Mouse (Mus musculus): Measurements from ENCODE around the gene Tmem121. TPM values are rescaled to one million over a fixed set of nuclear protein-coding genes. Genes with fewer than 3 reads are reported as not detected.
"Not testable (repeated sequence)": the region's sequence is repeated elsewhere in the genome, so short reads cannot be mapped to it uniquely, and the experiment has no call there.

Gene Tmem121
- total RNA-seq, 2 experiments from 2014 or later, result 4.8 to 7.3 TPM

DNA sequence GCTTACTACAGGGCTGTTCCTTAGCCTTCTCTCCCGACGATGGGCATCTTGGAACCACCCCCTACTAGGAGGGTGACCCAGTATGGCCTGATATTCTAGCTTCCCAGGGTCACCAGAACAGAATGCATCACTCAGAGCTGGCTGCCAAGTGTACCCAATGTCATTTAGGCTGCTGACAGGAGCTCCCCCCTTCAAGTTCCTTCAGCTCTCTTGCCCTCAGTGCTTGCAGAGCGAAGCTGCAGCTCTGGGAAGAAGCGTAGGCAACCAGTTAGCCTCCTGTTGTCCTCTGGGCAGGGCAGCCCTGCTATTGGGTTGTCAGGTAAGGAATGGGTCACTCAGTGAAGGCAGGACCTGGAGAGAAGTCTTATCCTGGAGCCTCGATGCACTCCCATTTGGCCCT lies 785 bp upstream of the Tmem121 start:
- DNase-seq (ENCODE audit: low spot score in 2 of 2), result no peak

DNA sequence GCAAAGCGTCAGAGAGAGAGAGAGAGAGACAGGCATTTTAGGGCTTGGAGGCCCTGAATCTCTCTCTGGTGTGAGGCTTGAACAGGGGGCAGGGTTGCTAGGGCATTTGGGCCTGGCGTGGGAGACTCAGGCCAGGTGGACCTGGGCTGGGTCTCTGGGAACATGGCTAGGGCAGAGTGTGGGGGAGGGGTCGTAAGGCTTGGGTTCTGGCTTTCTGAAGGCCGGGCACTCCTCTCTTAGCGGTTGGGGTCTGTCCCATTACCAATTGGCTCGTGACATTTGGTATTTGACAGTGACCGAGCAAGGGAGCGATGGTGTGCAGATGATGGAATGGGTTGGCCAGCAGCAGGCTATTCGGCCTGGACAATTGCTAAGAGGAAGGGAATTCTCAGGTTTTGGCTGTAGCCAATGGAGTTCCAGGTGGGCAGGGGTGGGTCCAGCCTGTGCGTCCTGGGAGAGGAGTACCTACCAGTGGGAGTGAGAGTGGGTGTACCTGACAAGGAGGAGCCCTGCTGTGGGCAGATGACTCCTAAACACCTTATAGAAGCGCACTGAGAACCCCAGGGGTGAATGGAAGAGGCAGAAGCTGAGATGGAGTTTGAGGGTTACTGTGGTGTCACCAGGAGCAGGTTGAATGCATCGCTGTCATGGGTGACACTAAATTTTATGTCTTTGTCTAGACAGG lies 738 bp downstream of the Tmem121 start:
- no peak for DNase-seq (ENCODE audit: low spot score in 2 of 2)

DNA sequence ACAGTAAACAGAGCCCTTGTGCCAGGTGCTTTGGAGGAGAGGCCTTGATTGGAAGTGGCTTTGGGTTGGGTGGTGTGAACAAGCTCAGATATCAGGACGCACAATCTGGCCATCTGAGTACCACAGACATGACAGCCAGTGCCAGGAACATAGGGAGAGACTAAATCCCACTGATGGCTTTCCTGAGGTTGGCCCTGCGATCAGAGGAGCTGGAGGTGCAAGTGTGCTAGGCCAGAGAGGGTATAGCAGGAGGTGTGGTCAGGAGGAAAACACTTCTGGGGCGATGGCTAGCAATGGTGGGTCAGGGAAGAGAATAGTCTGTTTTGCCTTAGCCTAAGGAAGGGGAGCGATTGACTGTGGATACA lies 1.3 kb downstream of the Tmem121 start:
- DNase-seq (ENCODE audit: low spot score in 2 of 2), result no peak

DNA sequence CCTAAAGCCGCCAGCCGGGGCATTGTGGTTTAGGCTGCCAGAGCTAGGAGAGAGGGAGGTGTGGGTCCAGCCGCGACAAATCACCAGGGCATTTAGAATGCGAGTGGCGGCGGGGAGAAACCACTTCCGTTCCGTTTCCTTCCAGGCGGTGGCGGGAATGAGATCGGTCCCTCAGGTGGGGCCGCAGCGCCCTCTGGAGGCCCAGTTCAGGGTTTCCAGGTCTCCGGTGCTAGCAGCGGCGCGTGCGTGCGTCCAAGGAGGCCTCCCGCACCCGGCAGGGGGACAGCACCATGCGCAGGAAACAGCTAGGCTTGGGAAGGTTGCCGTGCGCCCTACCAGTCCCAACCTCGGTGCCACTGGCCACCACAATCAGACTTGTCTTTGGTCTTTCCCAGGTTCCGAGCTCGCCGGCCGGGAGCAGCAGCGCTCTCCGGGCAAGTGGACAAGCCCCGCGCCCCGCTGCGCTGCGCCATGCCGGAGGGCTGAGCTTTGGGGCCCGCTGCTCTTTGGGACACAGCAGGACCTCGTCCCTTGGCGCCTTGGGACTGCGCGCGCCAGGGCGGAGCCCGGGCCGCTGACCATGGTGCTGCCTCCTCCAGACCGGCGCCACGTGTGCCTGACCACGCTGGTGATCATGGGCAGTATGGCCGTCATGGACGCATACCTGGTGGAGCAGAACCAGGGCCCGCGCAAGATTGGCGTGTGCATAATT lies 2.0 kb downstream of the Tmem121 start:
- DNase-seq (ENCODE audit: low spot score in 2 of 2), result peak; percentile 57 to 69

DNA sequence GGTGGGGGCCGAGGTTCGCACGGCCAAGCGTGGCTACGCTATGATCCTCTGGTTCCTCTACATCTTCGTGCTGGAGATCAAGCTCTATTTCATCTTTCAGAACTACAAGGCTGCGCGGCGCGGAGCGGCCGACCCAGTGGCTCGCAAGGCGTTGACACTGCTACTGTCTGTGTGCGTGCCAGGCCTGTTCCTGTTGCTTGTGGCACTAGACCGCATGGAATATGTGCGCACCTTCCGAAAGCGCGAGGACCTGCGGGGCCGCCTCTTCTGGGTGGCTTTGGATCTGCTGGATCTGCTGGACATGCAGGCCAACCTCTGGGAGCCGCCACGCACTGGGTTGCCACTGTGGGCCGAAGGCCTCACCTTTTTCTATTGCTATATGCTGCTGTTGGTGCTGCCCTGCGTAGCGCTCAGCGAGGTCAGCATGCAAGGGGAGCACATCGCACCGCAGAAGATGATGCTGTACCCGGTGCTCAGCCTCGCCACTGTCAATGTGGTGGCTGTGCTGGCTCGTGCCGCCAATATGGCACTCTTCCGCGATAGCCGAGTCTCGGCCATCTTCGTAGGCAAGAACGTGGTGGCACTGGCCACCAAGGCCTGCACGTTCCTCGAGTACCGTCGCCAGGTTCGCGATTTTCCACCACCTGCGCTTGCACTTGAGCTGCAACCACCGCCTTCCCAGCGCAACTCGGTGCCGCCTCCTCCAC lies 2.8 kb downstream of the Tmem121 start:
- no peak for DNase-seq (ENCODE audit: low spot score in 2 of 2)

DNA sequence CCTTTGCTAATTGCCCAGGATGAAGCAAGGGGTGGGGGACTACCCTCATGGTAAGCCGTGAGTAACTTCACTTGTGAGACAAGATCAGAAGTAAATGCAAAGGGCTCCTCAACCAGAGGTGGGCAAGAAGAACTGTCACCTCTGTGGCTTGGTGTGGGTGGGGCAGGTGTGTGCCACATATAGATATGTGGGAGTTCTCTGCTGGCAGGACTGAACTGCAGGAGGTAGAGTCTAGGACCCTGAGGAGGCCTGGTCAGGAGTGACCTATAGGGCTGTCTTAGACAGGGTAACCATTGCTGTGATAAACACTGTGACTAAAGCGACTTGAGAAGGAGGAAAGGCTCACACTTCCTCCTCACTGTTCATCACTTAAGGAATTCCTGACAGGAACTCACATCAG lies 7.7 kb downstream of the Tmem121 start:
- DNase-seq (ENCODE audit: low spot score in 2 of 2), result no peak

DNA sequence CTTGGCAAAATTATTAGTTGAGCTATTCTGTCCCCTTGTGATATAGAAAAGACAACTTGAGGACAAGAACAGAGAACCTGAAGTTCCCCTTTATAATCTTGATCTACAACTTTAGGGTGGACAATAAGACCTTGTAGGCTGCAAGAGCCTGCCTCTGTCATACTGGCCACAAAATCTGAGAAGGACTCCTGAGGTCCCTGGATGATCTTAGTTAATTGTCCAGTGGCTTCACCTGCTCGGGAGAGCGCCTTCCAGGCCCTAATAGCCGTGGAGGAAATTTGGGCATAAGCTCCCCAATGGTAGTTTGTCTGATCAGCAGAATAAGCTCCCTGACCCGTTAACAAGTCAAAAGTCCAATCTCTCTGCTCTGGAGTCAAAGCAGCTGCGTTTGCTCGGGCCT lies 13.4 kb downstream of the Tmem121 start:
- DNase-seq (ENCODE audit: low spot score in 2 of 2), result not testable (repeated sequence)

DNA sequence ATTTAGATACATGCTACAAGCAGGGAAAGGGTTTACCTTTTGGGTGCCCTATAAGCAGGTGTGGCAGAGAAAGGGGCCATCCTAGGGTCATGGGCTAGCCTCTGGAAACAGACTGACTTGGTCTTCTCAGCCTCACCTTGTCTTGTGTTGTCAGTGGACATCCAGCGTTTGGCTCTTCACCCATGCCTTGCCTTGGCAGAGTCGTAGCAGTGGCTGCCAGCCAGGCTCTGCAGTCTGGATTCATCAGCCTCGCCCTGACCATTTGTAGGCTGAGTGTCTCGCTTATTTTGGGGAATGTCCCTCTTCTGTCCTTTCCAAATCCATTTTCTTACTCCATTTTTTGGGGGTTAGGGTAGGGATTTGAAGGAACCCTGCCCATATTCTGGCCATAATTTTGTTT lies 15.6 kb downstream of the Tmem121 start:
- no peak for DNase-seq (ENCODE audit: low spot score in 2 of 2)

DNA sequence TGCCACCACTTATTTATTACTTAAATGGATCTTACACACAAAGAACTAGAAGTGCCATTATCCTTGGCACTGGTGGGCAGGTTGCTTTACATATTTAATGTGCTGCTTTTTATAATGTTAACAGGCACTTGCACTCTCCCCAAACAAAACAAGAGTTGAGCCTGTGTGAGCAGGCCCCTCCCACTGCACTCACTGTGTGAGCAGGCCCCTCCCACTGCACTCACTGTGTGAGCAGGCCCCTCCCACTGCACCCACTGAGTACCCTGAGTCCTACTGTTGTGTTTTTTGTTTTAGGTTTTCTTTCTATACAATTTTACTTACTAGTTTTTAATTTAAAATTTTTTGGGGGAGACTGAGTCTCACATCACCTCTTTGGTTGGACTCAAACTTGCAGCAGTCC lies 16.3 kb downstream of the Tmem121 start:
- no peak for DNase-seq (ENCODE audit: low spot score in 2 of 2)

DNA sequence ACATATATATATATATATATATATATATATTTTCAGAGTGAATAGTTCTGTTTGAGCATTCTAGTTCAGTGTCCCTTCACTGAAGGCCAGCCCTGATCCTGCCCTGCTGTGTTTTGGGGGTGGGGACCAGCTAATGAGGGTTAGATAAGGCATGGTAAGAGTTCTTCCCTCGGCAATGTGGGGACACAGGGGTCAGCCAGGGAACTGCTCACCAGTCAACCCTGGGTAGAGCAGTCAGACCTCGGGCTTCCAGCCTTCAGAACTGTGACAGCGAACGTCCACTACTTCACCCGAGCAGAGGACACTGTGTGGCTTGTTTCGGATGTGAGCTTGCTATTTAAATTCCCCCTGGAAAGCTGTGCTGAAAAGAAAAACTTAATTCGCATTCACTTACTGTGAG lies 17.8 kb downstream of the Tmem121 start:
- no peak for DNase-seq (ENCODE audit: low spot score in 2 of 2)

DNA sequence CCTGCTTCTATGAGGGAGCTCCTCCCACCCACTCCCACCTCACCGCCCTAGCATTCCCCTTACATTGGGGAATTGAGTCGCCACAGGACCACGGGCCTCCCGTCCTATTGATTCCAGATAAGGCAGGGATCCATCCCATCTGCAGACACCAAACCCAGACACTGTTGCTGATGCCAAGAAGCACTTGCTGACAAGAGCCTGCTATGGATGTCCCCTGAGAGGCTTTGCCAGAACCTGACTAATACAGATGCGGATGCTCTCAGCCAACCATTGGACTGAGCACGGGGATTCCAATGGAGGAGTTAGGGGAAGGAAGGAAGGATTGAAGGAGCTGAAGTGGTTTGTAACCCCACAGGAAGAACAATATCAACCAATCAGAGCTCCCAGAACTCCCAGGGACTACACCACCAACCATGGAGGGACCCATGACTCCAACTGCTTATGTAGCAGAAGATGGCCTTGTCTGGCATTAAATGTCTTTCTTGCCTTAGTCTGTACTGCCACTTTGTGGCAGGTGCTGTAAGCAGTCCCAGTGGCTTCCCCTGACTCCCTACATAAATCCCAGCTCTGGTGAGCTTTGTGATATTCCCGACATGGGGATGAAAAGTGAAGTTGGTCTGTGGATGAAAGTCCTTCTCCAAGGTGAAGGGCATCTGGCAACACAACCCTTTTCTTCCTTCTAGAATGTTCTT lies 19.7 kb downstream of the Tmem121 start:
- no peak for DNase-seq (ENCODE audit: low spot score in 2 of 2)

DNA sequence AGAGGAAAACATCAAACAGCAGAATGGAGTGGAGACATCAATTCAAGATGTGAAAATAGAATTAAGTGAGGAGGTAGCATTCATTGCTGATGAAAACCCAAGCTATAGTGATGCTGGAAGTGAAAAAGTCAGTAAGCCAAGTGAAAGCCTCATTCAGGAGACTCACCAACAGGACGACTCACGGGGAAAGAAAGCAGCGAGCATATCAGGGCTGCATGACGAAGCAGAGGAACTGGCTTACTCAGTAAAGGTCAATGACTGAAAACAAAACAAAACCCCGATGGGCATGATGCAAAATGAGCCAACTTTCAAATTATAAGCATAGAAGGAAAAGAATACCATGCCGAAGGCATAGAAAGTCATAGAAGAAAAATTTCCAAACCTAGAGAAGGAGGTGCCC lies 22.0 kb downstream of the Tmem121 start:
- no peak for DNase-seq (ENCODE audit: low spot score in 2 of 2)

DNA sequence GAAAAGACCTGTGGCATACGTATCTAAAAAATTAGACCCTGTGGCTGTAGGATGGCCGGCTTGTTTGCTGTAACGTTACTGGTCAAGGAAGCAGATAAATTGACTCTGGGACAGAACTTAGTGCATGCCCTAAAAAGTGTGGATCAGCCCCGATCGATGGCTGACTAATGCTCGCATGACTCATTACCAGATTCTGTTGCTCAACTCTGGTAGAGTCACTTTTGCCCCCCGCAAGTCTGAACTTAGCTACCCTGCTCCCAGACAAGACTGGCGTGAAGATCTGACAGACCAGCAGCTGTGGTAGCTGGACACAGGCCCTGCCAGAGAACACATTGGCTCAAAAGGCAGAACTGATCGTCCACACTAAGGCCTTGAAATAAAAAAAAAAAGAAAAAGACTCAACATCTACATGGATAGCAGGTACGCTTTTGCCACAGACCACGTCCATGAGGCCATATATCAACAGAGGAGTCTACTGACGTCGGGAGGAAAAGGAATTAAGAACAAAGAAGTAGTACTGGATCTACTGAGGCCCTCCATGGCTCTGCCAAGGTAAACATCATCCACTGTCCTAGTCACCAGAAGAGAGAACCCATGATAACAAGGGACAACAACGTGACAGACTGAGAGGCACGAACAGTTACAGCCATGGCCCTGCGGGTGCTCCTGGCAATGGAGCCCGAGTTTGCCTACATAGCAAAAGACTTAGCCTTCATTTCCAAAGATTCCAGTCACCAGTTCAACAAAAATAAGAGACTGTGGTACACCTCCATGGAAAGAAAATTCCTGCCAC lies 25.1 kb downstream of the Tmem121 start:
- no peak for DNase-seq (ENCODE audit: low spot score in 2 of 2)

DNA sequence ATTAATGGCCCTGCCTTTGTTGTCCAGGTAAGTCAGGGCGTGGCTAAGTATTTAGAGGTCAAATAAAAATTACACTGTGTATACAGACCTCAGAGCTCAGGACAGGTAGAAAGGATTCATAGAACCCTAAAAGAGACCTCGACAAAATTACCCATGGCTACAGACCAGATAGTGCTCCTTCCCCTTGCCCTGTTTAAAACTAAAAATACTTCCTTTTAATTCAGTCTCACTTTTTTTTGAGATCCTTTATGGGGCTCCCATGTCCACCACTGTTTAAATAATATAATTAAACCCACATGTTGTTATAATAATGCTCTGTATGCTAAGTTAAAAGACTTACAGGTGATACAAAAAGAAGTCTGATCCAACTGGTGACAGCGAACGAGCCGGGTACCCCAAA lies 26.0 kb downstream of the Tmem121 start:
- no peak for DNase-seq (ENCODE audit: low spot score in 2 of 2)

DNA sequence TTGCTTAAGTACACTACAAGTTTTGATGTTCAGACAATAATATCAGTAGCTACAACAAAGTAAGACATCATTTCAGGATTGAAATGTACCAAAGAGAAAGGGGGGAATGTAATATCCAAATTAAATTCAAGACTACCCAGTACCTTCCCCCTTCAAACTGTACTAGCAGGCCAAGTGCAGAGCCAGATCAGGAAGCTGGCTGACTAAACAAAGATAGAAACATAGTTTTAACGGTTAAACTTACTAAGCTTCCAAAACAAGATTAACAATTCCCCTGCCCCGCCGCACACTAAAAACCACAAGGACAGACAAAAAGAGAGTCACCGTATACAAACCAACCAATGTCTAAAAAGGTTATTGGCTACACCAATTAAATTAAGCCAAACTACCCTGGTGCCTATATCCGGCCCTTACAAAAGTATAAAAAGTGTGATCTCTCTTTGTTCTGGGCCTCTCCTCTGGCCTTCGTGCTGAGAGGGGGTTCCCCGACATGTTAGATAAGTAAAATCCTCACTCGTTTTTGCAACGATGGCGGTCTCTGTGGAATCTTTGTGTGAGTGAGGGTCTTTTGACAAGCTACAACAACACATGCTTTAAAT lies 26.7 kb downstream of the Tmem121 start:
- DNase-seq (ENCODE audit: low spot score in 2 of 2), result no peak

DNA sequence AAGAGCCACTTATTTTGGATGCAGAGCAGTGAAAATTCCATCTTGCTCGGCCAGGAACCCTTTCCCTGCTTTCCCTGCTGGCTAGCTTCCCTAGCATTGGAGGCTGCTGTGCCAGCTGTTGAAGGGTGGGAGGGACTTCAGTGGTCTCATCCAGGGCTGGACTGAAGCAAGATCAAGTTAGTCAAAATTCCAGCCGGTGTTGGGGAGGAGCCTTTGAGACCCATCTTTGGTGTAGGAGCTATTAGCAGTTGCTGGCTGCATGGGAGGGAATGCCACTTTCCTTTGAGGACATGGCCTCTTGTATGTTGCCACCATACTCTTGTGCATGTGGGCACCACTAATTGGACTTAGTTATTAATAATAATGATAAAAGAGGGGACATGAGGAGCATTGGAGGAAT lies 27.5 kb downstream of the Tmem121 start:
- no peak for DNase-seq (ENCODE audit: low spot score in 2 of 2)

DNA sequence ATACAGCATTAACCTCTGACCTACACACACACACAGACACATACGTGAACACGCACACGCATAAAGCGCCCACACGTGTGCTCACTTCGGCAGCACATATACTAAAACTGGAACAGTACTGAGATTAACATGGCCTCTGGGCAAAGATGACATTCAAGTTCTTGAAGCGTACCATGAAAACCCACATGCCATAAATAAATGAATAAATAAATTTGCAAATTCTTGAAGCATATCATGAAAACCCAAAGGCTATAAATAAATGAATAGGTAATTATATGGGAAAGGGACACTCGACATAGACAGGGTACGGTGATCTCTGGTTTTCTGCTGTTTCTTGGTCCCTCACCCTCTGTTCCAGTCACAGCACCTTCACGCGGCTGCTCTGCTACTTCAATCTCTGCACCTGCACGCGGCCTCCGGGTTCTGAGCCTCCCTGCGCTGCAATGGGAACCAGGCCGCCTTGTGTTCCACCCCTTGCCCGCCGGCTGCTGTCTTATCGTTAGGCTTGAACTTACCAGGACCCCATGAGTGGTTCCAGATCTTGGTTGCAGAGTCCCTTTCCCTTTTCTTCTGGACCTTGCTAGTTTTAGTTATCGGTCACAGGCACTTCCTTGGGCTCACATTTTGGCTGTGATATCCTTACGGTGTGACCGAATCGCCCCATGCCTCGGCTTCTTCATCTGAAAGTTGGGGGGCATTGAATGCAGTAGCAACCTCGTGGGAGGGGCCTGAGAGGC lies 28.5 kb downstream of the Tmem121 start:
- no peak for DNase-seq (ENCODE audit: low spot score in 2 of 2)

DNA sequence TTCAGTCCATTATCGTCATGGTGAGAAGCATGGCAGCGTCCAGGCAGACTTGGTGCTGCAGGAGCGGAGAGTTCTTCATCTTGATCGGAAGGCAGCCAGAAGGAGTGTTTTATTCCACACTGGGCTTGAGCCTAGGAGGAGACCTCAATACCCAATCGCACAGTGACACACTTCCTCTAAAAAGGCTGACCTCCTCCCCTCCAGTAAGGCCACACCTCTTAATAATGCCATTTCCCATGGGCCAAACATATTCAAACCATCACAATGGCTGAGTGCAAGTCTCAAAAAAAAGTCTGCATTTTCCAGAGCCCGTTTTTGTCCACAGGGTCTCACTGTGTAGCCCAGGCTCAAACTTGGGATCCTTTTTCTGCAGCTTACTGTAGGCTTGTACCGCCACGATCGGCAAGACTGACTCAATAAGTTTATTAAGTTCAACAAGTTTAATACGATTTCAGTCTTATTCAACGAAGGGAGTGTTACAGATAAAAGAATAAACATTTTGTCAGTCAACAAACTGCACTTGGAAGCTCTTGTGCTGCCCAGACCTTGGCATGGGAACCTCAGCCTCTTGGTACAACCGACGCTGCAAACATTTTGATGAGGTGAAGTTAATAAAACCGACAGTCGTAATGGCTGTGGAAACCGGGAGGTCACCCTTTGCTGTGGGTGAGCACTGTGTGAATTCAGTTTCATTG lies 29.4 kb downstream of the Tmem121 start:
- DNase-seq (ENCODE audit: low spot score in 2 of 2), result no peak

DNA sequence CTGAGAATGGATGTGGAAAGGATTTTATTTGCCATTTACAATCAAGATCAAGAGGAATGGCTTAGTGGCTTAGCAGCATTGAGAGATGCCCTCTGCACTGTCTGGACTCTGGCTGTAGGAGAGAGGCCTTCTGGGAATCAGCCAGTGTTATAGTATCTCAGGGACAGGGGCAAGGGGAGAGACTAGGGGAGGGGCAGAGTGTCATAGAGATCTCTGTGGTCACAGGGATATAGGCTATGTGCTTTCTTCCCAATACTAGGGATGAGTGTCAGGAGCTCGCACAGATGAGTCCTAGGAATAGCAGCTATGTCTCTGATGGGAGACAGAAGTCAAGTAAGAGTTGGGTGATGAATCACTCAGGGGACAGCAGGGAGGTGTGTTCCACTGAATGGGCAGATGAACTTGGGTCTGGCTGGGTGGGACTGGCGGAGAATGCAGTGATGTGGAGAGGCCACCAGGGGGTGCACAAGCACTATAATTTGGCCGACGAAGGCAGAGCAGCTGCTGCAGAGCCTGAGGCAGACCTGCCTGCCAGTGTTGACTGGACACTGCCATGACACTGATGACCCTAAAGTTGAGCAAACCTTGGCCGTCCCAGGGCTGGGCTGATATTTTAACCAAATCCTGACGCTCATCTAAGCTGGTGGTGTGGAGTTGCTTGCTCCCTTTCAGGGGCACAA lies 30.1 kb downstream of the Tmem121 start:
- DNase-seq (ENCODE audit: low spot score in 2 of 2), result peak in 1 of 2 experiments; percentile 48
